Mouse (Mus musculus) gastrocnemius, adult 8-10 months (tissue): Measurements from ENCODE around the gene Spata31. TPM values are rescaled to one million over a fixed set of nuclear protein-coding genes. Genes with fewer than 3 reads are reported as not detected.

Experiments used
- DNase-seq, 2 experiments: peaks; one replicate each; pipeline ENCODE4 v3.0.0; 2022; ENCODE audit warnings: low spot score in 2 of 2
- total RNA-seq, 4 experiments: library from RNA; stranded (reverse); gene quantifications; 2 replicates each; pipeline ENCODE4 v1.2.4; 2022

Spata31 gene
- total RNA-seq, result not detected

DNA sequence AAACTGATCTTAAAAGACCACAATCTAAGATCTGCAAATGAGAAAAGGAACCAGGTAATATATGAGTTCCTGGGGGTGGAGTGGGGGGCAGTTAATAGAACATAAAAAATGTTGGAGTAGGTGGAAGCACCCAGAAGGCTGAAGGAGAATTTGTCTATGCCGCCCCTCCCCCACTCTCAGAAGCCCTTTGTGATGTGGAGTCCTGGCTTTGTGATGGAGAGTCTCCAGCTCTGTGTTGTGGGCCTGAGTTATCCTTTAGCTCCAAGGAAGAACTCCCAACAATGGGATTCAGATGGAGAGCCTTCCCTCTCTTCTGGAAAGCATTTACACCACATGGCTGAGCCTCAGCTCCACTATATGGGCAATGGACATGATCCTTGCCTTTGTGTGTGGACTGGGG is at the start of gene Spata31:
TSS of gene Spata31 (plus strand) at position 216 of the 400 bp plus-strand sequence.
- DNase-seq, result no peak

DNA sequence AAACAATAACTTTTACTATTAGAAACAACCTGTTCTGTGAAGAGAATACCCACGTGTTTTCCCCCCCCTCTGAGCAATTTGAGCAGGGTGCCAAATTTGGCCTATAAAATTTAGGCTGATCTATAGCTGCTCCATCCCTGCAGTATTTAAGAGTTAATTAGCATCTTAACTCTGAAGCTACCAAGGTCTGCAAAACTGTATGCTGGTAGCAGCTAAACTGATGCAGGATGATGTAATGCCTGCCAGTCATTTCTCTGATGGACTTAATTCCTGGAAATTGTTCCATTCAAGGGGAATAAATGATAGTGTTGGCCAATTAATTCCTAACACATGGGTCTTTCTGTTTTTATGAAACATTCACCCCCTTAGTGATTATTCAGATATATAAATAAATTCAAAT is 14.1 kb upstream of the Spata31 start:
- DNase-seq, result no peak

DNA sequence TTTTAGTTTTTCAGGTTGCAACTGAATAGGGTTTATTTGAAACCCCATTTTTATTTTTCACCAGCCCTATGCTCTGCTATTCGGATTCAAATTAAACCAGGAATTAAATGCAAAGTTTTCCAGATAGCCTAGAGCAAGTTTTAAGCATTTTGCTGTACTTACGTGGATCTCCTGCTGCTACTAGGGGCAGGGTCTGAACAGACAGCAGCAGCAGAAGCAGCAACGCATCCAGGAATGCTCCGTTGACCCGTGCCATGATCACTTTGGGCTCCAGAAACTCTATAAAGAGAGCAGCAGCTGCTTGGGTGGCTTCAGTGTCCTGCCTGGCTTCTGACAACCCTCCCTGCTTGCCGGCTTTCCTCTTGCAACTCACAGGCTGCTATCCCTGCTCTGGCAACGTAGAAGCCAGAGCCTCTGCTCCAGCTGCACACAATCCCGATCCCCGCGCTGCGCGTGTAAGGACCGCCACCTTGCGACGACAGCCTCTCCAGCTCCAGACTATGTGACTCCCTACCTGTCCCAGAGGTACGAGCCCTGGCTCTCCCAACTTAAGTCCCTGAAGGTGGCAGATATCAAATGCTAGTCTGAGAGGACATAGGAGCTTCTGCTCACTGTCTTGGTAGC is 13.5 kb upstream of the Spata31 start, which contains the start of gene Cntnap3:
TSS of gene Cntnap3 (minus strand) at position 371 of the 624 bp plus-strand sequence.
- DNase-seq, result no peak

Other genes starting within 250 kb of the Spata31 start
- gene Cntnap3, start 13.5 kb upstream of the Spata31 start, total RNA-seq, result under 1 TPM in 1 of 4 experiments, not detected in 3; 0.05 TPM
- gene Spata31d1c, start 115.7 kb downstream of the Spata31 start, total RNA-seq, result not detected
- not detected for gene Prss47, start 135.4 kb downstream of the Spata31 start, total RNA-seq
- 1 to 10 TPM; 6.2 to 7.8 (median 6.6) TPM for gene Mfsd14b, start 195.6 kb downstream of the Spata31 start, total RNA-seq
- gene Olfr465-ps1, start 220.7 kb downstream of the Spata31 start, total RNA-seq, result not detected
- not detected for gene Olfr466, start 232.8 kb downstream of the Spata31 start, total RNA-seq